Mouse (Mus musculus) frontal cortex, postnatal 25 days (tissue): ENCODE measurements at regions not wholly inside any gene's neighbourhood (a gene's known extent, or its start where the extent isn't known, plus 50 kb on each side); places are given as distances from the start of the nearest gene placed in this dataset.
"Not testable (repeated sequence)": the region's sequence is repeated elsewhere in the genome, so short reads cannot be mapped to it uniquely, and the experiment has no call there.

Experiments
- DNase-seq, 2 experiments: peaks; one replicate each; pipeline ENCODE4 v3.0.0; 2022; ENCODE audit warnings: low spot score in 2 of 2

DNA sequence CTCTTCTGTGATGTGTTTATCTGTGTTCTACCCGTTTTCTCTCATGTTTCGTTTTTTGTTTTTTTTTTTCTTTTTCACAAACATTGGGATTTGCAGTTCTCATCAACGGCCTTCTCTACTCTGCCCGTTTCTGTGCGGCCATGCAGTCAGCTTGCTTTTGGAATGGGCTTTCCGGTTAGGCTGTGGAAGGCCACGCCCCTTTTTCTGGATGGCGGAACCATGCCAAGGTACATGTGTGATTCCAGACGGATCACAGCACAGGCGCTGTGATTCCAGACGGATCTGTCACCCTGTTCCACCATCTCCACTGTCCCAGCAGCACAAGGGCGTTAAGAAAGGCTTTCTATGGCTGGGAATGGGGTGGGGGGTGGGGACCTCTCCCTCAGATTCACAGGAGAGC is 201.6 kb upstream of the Hs6st1 start:
- DNase-seq: no peak

DNA sequence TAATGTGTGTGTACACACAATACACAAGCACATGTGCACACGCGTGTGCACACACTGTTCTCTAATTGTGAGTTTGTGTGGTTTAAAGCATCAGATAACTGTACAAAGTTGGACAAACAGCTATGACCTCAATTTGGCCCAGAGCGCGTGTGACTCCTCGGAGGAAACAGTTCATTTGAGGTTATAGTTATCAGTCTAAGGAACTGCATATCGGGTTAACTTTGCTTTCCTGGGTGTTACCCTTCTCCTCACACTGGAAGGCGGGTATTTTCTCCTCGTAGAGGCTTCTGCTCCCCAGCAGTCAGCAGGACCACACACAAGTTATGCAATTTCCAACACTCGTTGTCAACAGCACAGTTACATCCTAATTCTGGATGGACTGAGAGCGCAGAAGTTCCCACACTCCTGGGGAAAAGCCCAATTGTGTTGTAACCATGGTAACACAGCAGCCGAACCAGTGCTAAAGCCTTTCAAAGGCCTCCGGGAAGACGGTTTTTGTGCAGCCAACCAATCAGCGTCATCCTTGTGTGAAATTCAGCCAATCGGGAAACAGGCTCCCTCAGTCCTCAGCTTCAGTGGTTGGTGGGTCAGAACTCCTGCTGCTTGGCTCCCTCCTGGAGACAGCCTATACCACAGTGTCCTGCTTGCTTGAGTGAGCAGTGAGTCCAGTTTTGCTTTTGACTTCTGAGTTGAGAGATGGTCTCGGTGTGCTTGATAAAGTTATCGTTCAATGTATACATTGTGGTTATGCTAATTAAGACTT is 198.6 kb upstream of the Hs6st1 start:
- peak; percentile 49 to 64 for DNase-seq

DNA sequence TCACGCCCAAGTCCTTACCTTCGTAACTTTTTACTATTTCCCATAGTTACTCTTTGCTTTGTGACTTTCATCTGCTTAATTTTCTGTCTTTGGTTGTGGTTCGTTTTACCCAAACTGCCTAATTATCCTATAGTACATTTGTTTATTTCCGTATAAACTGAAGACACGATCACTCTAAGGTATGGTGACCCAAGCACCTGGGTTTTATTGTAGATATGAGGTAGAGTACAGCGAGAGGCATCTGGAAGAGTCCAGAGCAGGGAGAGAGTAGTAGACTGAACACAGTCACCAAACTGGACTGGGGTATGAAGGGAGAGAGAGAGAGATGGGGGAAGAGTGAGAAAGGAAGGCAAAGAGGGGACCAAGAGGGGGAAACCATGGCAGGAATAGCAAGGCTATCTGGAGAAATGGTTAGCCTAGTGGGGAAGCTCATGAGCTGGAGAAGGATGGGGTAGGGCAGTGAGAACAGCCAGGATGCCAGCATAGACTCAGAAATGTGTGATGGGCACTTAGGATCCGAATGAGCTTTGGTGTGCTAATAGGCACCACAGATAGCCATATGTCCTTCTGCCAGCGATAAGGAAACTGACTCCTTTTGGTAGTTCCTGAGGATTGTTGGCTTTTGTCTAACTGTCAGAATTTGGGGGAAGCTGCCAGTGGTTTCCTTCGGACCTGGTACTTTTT is 197.9 kb upstream of the Hs6st1 start:
- no peak for DNase-seq

DNA sequence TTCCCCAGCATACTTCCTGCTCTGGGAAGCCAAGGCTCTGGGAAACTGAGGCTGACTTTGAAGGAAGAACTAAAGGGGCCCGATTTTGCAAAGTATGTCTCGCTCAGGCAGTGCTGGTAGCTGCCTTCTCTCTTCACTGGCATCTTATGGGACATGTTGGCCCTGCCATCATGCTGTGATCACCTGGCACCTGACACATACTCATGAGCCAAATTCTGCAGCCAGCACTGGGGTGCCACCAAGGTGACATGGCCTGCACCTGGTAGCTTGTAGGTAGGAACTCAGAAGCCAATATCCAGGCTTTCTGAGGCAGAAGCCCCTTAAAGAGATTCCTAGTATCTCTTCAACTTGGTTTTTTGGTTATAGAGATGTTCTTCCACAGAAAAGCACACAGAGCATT is 195.2 kb upstream of the Hs6st1 start:
- DNase-seq: no peak

- no peak for DNase-seq
Observed at GRCm38 (mm10) chr1:35875210-35875811, 192.9 kb upstream of the Hs6st1 start.

DNA sequence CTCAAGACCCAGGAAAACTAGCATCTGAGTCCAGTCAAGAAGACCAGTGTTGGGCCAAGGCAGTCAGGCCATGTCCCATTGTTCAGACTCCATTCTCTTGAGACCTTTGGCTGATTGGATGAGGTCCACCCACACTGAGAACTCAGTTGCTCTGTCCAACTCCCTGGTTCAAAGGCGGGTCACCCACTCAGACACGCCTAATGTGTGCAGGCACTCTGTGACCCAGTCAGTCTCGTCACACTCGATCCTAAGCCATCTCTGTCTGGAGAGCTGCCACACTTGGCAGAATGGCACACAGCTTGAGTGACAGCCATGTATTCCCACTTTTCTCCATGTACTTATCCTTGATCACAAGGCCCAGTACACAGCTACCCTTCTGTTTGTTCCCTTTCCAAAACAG is 189.8 kb upstream of the Hs6st1 start:
- DNase-seq: no peak

GRCm38 (mm10) chr1:35879388-35880093 is 188.7 kb upstream of the Hs6st1 start:
- DNase-seq: peak; percentile 43 to 64

DNA sequence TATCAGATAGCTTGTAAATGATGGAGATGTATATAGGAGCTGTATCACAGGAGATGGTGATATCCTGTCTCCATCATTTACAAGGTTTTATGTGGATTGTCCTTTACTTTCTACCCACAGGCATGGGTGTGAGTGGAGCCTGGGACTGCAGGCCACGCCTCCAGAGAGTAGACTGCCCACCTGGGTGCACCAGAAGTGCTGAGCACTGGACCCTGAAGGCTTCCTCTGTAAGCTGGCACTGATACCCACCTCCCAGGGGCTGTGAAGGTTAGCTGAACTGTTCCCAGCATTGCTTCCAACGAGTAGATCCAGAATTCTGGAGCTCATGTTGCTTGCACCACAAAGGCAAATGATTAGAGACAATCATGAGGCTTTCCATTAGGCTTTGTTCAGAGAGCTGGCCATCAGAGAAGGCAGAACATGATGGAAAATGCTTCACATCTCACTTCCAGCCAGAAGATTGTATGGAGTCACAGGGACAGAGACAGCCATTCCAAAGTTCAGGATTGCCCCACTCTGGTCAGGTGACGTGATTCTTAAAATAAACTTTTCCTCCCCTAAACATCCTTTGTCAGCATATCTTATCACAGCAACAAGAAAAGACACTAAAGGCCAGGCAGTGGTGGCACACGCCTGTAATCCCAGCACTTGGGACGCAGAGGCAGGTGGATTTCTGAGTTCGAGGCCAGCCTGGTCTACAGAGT is 187.5 kb upstream of the Hs6st1 start:
- no peak for DNase-seq

DNA sequence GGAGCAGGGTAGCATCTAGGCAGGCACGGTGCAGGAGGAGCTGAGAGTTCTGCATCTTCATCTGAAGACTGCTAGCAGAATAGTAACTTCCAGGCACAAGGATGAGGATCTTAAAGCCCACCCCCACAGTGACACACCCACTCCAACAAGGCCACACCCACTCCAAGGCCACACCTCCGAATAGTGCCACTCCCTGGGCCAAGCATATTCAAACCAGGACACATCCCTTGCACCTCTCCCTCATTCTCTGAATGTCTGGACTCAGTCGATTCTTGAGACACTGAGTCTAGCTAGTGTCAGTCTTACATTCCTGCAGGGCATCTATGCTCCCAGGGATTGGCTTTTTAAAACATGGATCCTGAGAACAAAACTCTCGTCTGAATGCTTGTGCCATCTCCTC is 186.7 kb upstream of the Hs6st1 start:
- no peak for DNase-seq

GRCm38 (mm10) chr1:35882101-35882500 is 186.1 kb upstream of the Hs6st1 start:
- no peak for DNase-seq

DNA sequence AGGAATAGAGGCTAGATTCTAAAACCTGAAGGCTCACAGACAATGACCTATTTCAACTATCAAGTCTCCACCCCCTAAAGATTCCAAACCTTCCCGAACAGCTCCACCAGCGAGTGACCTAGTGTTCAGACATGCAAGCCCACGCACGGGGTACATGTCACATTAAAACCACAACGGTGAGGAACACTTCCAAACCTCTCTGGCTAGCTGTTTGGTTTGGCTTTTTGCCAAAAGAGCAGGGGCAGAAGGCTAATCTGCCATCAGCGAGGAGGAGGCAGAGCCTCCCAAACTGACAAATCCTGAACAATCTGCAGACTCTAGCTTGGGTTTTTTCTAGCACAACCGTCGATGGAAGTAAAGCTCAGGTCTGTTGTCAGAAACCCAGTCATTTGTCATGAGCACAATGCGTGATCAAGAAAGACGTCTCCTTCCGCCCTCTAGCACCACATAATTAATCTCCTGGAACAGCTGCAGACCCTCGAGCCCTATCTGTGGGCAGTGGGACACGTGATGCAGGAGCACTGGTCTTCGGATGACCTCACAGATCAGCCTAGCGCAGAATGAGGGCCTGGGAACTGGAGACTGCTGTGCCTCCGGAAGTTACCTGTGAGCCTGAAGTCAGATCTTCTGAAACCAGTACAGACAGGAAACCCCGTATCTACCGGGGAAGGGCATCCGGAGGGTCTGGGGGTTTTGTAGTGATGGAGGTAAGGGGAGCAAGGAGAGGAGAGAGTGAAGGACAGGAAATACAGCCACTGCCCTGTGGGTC is 178.3 kb upstream of the Hs6st1 start:
- DNase-seq: no peak

DNA sequence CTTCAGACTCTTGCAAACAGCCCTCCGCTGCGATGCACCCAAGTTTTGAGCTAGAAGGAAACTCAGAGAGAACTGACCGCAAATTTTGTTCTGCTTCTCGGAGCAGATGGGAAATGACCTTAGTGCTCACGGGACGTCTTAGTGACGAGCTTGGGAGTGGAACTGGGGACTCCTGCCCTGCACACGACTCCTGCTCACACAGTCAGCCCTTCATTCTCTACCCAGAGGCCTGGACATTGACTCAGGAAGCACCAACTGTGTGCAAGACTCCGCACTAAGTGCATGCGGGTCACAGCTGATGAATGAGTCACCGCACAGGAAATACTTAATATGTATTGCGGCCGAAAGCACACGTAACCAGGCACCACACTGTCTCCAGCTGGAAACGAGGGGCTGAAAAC is 177.7 kb upstream of the Hs6st1 start:
- DNase-seq: no peak

DNA sequence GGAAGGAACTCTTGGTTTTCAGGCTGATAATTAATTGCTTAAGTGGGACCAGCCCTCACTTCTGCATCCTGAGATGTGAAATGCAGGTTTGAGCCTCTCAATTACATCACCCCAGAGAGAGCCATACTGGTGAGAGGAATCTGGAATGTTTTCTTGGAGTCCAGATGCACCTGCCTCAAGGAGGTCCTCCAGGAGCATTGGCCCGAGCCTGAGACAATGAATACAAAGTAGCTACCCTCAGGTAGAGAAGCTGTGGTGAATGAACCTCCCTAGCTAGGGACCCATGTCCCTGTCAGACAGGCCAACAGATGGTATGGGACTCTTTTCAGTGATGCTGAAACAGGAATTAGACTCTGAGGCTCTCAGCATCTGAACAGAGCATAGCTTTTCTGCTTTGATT is 168.7 kb upstream of the Hs6st1 start:
- DNase-seq: no peak

DNA sequence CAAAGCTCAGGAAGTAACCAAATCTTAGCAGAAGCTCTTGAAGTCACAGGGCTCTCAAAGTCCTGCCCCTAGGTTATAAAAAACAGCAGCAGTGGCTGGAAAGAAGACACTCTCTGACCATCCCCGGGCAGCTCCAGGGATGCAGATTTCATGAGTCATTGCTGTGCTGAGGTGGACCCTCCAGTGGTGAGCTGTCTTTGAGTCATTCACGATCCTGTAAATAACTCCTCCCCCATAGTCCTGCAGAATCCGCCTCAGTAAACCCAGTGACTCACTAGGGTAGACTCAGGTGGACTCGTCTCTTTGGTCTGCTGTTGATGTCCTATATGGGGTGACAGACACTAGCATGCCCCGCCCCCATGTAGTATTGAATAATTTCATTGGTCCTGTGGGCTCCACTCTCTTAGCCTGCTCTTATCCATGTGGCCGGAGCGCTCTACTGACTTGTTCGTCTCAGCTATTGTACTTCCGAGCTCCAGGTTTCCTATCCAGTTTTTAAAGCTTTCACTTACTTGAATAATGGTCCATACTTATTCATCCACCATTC is 164.1 kb upstream of the Hs6st1 start:
- DNase-seq: no peak

- no peak for DNase-seq
Observed at GRCm38 (mm10) chr1:35913551-35913950, 154.6 kb upstream of the Hs6st1 start.

DNA sequence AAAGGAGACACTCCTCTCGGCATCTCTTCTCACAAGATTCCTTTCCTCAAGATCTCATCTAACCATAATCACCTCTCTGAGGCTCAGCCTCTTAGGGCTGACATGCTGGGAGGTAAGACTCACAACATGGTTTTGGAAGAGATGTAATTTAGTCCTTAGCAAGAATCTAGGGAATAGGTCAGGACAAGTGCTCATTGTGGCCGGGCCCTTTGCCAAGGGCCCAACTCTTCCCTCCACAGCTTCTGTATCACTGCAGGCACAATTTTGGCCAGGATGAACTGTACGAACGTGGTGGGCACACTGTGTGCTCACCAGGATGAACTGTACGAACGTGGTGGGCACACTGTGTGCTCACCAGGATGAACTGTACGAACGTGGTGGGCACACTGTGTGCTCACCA is 154.0 kb upstream of the Hs6st1 start:
- DNase-seq: not testable (repeated sequence)

- DNase-seq: no peak
Observed at GRCm38 (mm10) chr1:35915526-35915925, 152.7 kb upstream of the Hs6st1 start.

GRCm38 (mm10) chr1:35919840-35920734 is 148.1 kb upstream of the Hs6st1 start:
- DNase-seq: no peak

- DNase-seq: no peak
Observed at GRCm38 (mm10) chr1:35924796-35925195, 143.4 kb upstream of the Hs6st1 start.

DNA sequence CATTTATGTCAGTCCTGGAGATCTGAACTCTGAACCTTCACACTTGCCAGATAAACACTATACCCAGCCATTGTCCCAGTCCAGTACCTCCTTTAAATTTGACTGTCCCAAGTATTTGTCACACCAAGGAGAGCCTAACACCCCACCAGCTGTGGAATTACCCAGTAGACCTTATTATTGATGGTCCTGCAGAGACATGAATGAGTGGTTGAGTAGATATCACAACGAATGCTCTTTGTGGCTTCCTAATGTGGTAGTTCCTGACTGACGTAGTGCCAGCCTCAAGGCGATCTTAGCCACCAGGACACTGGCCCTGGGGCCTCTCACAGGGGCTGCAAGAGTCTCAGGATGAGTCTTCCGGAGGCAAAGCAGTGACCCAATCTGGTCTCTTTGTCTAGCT is 142.9 kb upstream of the Hs6st1 start:
- no peak for DNase-seq
